Mouse (Mus musculus) kidney, postnatal 0 days (tissue): ENCODE measurements around the gene Irgc1. TPM values are rescaled to one million over a fixed set of nuclear protein-coding genes. Genes with fewer than 3 reads are reported as not detected.

Experiments
- ATAC-seq: fragments of 200-750 bp; cut with Nextera tagmentation; replicated peaks from 2 replicates; pipeline ENCODE4 v1.8.0; 2017; ENCODE audit warnings: low read depth, moderate number of reproducible peaks, moderate TSS enrichment, moderate library complexity; ENCODE audit not compliant: low FRiP score
- DNase-seq: peaks from one replicate; pipeline ENCODE4 v3.0.0-alpha.2; 2016; ENCODE audit warnings: low spot score
- H3K27ac ChIP-seq: fragments of 300-500 bp; sonication (generic); 2 replicates; pipeline ENCODE4 v1.5.1; 2014; ENCODE audit warnings: mild to moderate bottlenecking
- H3K27me3 ChIP-seq: fragments of 300-500 bp; sonication (generic); 2 replicates; pipeline ENCODE4 v1.6.1; 2014; ENCODE audit warnings: low read length, mixed read lengths; ENCODE audit not compliant: insufficient read depth
- H3K36me3 ChIP-seq: fragments of 300-500 bp; sonication (generic); 2 replicates; pipeline ENCODE4 v1.6.1; 2014; ENCODE audit warnings: low read length, mixed read lengths; ENCODE audit not compliant: insufficient read depth
- H3K4me1 ChIP-seq: fragments of 300-500 bp; sonication (generic); replicated peaks from 2 replicates; pipeline ENCODE4 v1.6.1; 2014; ENCODE audit warnings: antibody characterized with exemption, low read length, mixed read lengths; ENCODE audit not compliant: insufficient read depth
- H3K4me2 ChIP-seq: fragments of 300-500 bp; sonication (generic); 2 replicates; pipeline ENCODE4 v1.6.1; 2014; ENCODE audit warnings: mild to moderate bottlenecking, low read length, moderate library complexity, mixed read lengths
- H3K4me3 ChIP-seq: fragments of 300-500 bp; sonication (generic); replicated peaks from 2 replicates; pipeline ENCODE4 v1.5.1; 2014; ENCODE audit warnings: low read depth, low read length
- H3K9ac ChIP-seq: fragments of 300-500 bp; sonication (generic); 2 replicates; pipeline ENCODE4 v1.6.1; 2014; ENCODE audit warnings: low read depth, low read length
- H3K9me3 ChIP-seq: fragments of 300-500 bp; sonication (generic); replicated peaks from 2 replicates; pipeline ENCODE4 v1.6.1; 2016; ENCODE audit warnings: low read length, inconsistent platforms, mixed read lengths
- CTCF ChIP-seq: IDR thresholded peaks from 2 replicates; pipeline ENCODE4 v1.5.1; 2016; ENCODE audit warnings: antibody characterized with exemption, low read depth, mild to moderate bottlenecking, moderate library complexity
- WGBS: fragments of 180-500 bp; shearing (Covaris S2); extraction: QIAGEN DNeasy Blood & Tissue Kit; methylation state at CpG from one replicate; pipeline ENCODE4 v1.1.7; 2014; 5-methylcytosine and 5-hydroxymethylcytosine counted together
- polyA plus RNA-seq: library from polyadenylated mRNA; unstranded; fragments of >200 nt; fragmentation: Nextera tagmentation; extraction: Ambion mirVana; gene quantifications from 2 replicates; pipeline ENCODE4 v1.2.1, GENCODE M21; 2015

Gene Irgc1
- polyA plus RNA-seq, 1 experiment from 2014 or later, result not detected

GRCm38 (mm10) chr7:24423956-24424732 lies 28.0 kb downstream of the Irgc1 start:
- no peaks in the 10 kb centered on the region for H3K9me3 ChIP-seq
- no peak overlapping the region for H3K4me2 ChIP-seq
- no peaks in the 10 kb centered on the region for H3K27me3 ChIP-seq
- no peak overlapping the region for H3K27ac ChIP-seq
- H3K9ac ChIP-seq, result no peak overlapping the region
- no peaks in the 10 kb centered on the region for H3K4me1 ChIP-seq
- ATAC-seq, result peak; percentile 66
- H3K4me3 ChIP-seq, result no peak overlapping the region
- DNase-seq, result peak; percentile 38
- 58% methylated on average over 12 of the region's 12 CpGs for WGBS
- TF ChIP-seq CTCF, result no peak
- H3K36me3 ChIP-seq, result peaks cover 17% of the 10 kb centered on the region; the same call in 1 of the 2 replicates

GRCm38 (mm10) chr7:24423107-24423763 lies 28.9 kb downstream of the Irgc1 start:
- no peaks in the 10 kb centered on the region for H3K9me3 ChIP-seq
- peaks cover 17% of the 10 kb centered on the region; the same call in 1 of the 2 replicates for H3K36me3 ChIP-seq
- DNase-seq (no peak), ATAC-seq (no peak)
- H3K27ac ChIP-seq, result no peak overlapping the region
- no peak overlapping the region for H3K4me3 ChIP-seq
- H3K9ac ChIP-seq, result no peak overlapping the region
- H3K4me2 ChIP-seq, result no peak overlapping the region
- WGBS, result 70% methylated on average over 15 of the region's 15 CpGs
- H3K4me1 ChIP-seq, result no peaks in the 10 kb centered on the region
- no peak for TF ChIP-seq CTCF
- no peaks in the 10 kb centered on the region for H3K27me3 ChIP-seq

- Histone ChIP-seq H3K4me1 (no peaks in the 10 kb centered on the region), H3K36me3 (peaks cover 20% of the 10 kb centered on the region; the same call in 1 of the 2 replicates), H3K9me3 (no peaks in the 10 kb centered on the region), H3K4me3 (no peak overlapping the region), H3K9ac (no peak overlapping the region), H3K27me3 (no peaks in the 10 kb centered on the region), H3K4me2 (no peak overlapping the region), H3K27ac (no peak overlapping the region)
- WGBS, result 75% methylated on average over 8 of the region's 8 CpGs
- TF ChIP-seq CTCF, result peak; percentile 2; the same call in 1 of the 2 replicates
- no peak for DNase-seq
- ATAC-seq, result no peak; the same call in 1 of the 2 replicates
These were observed 29.8 kb downstream of the Irgc1 start for GRCm38 (mm10) chr7:24422251-24422650.

GRCm38 (mm10) chr7:24421648-24422047 lies 30.4 kb downstream of the Irgc1 start:
- H3K27ac ChIP-seq, result no peak overlapping the region
- H3K4me3 ChIP-seq, result no peak overlapping the region
- H3K9ac ChIP-seq, result no peak overlapping the region
- peak; percentile 24; the same call in 1 of the 2 replicates for TF ChIP-seq CTCF
- H3K4me1 ChIP-seq, result no peaks in the 10 kb centered on the region
- ATAC-seq (no peak), DNase-seq (no peak)
- H3K9me3 ChIP-seq, result no peaks in the 10 kb centered on the region
- H3K27me3 ChIP-seq, result no peaks in the 10 kb centered on the region
- peaks cover 20% of the 10 kb centered on the region; the same call in 1 of the 2 replicates for H3K36me3 ChIP-seq
- no peak overlapping the region for H3K4me2 ChIP-seq
- 60% methylated on average over 7 of the region's 7 CpGs for WGBS

GRCm38 (mm10) chr7:24419579-24419978 lies 32.5 kb downstream of the Irgc1 start:
- ATAC-seq (no peak), DNase-seq (no peak)
- no peak overlapping the region for H3K4me2 ChIP-seq
- no peak for TF ChIP-seq CTCF
- H3K27ac ChIP-seq, result no peak overlapping the region
- no peaks in the 10 kb centered on the region for H3K27me3 ChIP-seq
- no peaks in the 10 kb centered on the region for H3K4me1 ChIP-seq
- H3K36me3 ChIP-seq, result peaks cover 20% of the 10 kb centered on the region; the same call in 1 of the 2 replicates
- H3K9ac ChIP-seq, result no peak overlapping the region
- WGBS, result 92% methylated on average over 8 of the region's 8 CpGs
- no peaks in the 10 kb centered on the region for H3K9me3 ChIP-seq
- no peak overlapping the region for H3K4me3 ChIP-seq

- no peak overlapping the region for H3K4me3 ChIP-seq
- no peaks in the 10 kb centered on the region for H3K27me3 ChIP-seq
- WGBS, result 80% methylated on average over 7 of the region's 7 CpGs
- ATAC-seq, result no peak
- no peak overlapping the region for H3K4me2 ChIP-seq
- no peak overlapping the region for H3K27ac ChIP-seq
- H3K9ac ChIP-seq, result no peak overlapping the region
- DNase-seq, result no peak
- no peaks in the 10 kb centered on the region for H3K9me3 ChIP-seq
- H3K36me3 ChIP-seq, result 0 out of 2 replicates have a peak, but pooled peaks cover 9% of the 10 kb centered on the region
- TF ChIP-seq CTCF, result no peak
- H3K4me1 ChIP-seq, result no peaks in the 10 kb centered on the region
These were observed 36.8 kb downstream of the Irgc1 start for GRCm38 (mm10) chr7:24415261-24415660.
